Mouse (Mus musculus) 416B (cell line): ENCODE data around the gene Hivep3.
A peak's percentile ranks its signal among the peaks of the same experiment; 100 is the strongest.

Experiments
- DNase-seq: peaks from one replicate; pipeline ENCODE4 v3.0.0; 2011; ENCODE audit warnings: low read depth

Gene Hivep3

DNA sequence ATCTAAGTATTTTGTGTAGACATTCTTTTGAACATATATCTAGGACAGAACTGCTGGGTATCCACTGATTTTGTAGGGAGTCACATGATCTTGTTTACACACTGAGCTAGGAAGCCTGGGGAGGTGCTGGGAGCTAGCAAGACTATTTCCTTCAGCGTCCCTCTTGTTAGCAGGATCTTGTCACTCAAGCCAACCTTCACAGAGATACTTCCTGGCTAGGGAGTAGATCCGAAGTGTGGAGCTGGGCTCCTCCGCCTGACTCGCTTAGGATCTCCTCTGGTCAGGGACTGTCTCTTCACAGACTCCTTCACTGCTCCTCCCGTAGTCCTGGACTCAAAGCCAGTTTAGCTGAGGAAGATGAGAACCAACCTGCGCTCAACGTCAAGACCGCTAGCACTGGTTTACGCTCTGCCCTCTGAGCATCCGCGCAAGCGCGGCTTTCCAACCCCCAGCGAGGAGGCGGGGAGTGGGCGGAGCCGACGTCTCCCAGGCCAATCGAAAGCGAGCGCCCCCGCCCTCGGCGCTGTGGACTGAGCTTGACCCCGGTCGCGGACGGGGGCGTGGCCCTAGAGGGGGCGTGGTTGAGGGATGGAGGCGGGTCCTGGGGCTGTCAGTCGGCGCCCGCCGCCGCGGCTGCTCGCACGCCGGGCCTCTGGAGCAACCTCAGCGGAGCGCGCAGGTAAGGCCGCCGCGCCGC lies at the start of gene Hivep3:
Gene Hivep3, plus strand, starts transcription at position 601 of the 697 bp plus-strand sequence.
- DNase-seq, result no peak

DNA sequence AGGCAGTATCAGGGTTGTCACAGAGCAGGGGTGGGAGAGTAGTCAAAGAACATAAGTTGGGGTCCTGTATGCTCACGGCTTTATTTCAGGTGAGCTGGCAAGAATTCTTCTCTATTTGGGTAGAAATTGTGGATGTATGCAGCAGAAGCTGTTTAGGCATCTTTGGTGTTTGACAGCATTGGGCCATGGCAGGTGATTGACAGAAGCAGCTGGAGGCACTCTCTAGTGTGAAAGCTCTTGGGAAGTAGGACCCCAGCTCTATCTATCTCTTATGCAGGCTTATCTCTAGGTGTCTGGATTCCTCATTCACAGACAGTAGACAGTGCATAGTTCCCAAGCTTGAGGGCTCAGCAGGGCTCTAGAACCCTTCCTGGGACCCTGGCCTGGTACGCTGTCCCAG lies 47.8 kb upstream of the Hivep3 start:
- no peak for DNase-seq

DNA sequence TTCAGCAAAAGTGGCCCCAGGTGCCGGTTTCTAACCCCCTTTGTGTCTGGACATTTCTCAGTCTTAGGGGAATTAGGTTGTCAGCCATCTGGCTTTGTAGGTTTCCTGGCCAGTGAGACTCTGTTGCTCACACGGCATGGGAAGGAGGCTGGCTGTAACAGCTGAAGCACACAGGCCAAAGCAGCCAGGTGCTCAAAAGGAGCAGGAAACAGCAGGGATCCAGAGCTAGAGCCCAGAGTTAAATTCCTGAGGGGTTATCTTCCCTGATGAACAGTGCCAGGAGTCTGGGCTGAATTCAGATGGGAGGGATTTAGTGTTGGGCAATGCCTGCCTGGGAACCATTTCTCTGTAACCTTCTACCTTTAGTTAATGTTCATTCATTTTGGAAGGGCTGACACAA lies 35.2 kb upstream of the Hivep3 start:
- DNase-seq, result no peak

DNA sequence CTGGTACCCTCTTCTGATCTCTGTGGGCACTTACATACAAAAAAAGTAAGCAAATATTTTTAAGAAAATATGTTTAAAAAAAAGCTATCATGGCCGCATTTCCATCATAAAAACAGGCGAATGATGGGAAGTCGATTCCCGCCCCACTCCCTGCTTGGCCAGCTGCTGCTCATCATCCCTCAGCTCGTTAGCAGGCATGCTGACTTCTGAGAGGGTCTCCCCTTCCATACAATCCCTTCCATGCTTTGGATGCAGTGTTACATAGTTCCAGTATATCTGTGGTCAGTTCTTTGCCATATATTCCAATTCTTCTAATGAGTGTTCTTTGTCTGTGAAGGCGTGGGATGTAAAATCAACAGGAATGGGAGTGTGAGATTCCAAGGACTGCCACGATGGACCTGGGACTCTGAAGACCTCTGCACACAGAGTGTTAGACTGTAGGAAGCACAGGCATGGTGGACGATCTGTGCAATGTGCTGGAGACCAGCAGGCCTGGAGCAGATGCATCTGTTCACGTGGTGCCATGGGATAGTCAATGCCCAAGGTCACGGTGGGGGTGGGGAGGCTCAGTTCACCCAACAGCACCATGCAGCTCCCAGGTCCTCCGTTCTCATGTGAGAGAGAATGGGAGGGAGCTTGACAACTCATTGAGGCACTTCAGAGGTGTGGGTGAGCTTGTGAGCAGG lies 32.2 kb upstream of the Hivep3 start:
- DNase-seq, result no peak

DNA sequence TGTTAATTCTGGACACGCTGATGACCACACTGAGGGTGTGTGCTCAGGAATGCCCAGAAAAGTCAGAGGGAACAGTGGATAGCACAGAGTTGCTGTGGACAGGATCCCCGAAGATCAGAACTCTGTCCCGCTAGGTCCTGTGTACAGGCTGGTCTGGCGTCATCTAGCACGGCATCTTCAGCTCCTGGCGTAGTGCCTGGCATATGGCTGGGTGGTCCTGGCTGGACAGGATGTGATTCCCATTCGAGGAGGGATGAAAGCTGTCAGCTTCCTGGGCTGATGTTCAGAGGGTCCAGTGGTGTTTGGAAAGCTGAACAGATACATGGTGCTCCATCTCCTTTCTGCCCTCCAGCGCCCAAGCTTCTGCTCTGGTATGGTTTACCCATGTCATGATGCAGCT lies 29.6 kb upstream of the Hivep3 start:
- DNase-seq, result no peak

DNA sequence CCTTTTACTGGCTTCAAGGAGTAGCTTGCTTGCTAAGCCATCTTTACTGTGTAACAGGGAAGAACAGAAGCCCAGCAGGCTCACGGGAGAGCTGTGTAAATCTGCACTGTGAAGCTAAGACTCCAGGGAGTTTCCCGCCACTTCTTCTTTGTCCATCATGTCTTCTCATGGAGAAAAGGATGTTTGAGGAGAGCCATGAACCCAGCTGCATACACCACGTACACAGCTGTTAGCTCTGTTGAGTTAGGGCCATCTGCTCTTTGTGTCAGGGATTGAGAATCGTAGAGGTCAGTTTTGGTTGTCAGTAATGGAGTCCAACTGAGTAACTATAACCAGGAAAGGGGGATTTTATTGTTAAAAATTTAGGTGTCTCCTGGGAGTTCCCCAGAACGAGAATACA lies 26.3 kb upstream of the Hivep3 start:
- DNase-seq, result no peak

DNA sequence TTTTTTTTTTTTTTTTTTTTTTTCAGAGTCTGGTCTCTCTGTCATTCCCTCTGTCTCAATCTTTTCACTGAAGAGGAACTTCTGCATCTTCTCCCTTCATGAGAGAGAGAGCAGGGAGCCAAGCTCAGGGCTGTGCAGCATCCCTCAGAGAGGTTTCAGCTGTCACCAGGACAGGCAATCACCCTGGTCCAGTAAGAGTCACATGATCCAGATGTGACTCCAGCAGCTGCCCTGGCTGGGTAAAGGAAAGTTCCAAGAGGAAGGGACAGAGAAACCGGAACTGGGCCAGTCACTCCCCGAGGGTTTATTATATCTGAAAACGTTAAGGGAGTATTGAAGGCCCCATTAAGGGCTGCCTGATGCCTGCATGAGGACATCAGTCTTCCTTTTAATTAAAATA lies 25.8 kb upstream of the Hivep3 start:
- DNase-seq, result no peak

DNA sequence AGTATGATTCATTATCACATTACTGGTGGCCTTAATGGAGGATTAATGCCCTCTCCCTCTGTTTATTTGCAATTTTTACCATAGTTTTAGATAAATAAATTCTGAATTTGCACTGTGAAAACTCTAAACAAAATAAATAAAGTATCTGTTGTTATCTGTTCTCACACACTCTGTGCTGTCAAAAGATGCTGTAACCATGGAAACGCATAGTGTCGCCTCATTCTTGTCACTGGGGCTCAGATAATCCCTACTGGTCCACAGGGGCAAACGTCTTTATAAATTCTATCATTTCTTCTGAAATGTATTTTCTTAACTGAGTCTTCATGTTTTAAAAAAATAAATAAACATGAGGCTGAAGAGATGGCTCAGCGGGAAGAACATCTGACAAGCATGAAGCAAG lies 23.4 kb upstream of the Hivep3 start:
- no peak for DNase-seq

DNA sequence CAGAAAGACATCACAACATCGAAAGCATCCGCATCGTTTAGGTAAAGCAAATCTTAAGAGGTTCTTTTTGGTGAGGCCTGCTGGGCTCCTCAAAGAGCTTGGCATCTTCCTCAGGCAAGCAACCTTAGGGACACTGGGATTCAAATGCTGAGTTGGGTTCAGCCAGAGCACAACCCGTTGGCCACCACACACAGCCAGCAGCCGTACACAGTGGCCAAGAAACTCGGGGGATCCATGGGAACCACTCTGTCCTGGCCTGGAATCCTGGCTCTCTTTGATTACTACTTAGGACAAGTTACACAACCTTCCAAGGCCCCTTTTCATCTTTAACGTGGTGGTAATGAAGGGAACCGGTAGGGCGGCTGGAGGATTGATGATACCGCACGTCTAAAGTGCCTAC lies 16.1 kb upstream of the Hivep3 start:
- no peak for DNase-seq

DNA sequence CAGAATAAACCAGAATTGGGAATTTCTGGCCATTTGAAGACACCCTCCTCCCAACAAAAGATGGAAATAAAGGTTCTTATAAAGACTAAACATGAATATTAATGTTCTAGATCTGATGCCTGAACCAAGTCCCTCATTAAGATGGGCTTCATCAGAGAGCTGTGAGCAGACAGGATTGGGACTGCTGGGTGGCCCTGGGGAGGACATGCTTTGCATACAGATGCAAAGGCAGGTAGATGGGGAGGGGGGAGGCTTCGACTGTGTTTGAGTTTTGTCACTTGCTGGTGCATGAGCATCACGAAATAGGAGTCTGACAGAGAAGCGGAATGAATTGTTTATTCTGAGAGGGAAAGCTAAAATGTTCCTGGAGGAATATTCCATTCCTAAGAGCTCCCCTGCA lies 12.1 kb upstream of the Hivep3 start:
- no peak for DNase-seq

DNA sequence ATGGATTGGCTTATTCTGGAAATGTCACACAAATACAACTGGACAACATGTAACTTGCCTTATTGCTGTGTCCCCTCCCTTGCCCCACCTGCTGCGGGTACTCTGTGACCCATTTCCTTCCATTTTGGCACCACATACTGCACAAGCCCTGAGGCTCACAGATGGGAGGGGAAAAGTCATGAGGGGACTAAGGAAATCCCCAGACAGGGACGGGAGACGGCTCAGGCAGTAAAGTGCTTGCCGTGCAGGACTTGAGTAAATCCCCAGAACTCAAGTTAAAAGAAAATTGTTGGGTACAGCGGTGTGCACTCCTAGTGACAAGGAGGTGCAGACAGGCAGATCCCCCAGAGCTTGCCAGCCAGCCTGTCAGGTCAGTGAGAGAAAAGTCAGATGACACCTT lies 7.5 kb upstream of the Hivep3 start:
- no peak for DNase-seq

DNA sequence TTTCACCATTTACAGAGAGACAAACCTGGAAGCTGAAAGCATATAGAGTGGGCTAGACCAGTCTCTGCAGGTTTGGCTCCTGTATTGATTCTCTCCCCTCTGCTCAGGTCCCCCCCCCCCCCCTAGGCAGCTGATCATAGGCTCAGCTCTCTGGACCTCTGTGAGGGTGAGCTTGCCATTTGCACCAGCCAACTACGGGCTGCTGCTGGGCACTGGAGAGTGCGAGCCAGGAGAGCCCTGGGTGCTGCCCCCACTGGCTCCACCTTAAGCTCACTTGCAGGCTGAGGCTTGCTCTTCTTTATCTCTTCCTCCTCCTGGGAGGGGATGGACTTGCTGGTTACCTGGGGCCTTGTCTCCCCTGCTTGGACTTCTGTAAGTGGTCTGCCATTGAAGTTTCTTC lies 5.7 kb upstream of the Hivep3 start:
- DNase-seq, result no peak

DNA sequence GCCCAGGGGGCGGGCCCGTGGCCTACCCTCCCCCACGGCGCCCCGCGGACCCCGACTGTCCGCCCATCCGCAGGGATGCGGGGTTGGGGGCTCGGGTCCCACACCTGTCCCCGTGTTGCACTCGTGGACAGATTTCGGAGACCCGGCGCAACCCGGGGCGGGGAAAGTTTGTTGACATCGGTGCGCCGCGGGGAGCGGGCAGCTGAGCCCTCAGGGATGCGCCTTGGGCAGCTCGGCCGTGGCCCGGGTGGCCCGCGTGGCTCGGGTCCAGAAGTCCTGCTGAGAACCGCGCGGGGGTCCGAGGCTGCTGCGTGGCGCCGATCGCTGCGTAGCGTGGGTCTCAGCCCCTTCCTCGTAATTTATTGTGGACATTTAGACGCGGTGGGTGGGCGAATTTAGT lies 358 bp downstream of the Hivep3 start:
- DNase-seq, result no peak

DNA sequence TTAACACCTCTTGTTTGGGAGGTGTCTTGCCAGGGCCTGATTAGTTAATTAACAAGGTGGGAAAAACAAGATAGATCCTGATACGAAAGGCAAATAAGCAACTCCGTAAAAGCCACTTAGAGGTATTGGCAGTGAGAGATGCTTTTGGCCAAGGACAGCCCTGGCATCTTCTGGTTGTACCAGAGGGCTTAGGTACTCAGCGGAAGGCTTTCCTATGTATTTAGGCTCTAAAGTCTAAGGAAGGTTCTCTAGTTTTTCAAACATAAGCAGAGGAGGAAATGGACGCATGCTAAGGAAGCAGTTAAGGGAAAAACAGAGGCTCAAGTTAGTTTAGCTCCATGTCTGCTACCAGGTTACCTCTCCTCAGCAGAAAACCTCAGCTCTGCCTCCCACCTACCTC lies 768 bp downstream of the Hivep3 start:
- DNase-seq, result no peak

DNA sequence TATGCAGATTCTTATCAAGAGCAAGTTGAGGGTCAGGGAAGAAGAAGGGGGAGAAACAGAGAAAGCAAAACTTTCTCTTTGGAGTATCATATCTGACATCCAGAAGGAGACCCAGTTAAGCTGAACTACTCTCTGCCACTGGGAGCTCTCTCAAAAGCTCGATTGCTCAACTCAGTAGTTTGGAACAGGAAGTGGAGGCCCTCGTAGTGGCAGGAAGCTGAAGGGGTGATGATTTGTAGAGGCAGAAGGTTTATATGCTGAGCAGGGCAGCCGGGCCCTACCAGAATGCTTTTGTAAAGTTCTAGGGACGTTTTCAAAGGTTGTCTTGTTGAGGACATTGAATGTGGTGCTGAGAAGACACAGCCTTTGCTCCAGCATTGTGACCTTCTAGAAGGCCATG lies 5.1 kb downstream of the Hivep3 start:
- DNase-seq, result peak; percentile 63

DNA sequence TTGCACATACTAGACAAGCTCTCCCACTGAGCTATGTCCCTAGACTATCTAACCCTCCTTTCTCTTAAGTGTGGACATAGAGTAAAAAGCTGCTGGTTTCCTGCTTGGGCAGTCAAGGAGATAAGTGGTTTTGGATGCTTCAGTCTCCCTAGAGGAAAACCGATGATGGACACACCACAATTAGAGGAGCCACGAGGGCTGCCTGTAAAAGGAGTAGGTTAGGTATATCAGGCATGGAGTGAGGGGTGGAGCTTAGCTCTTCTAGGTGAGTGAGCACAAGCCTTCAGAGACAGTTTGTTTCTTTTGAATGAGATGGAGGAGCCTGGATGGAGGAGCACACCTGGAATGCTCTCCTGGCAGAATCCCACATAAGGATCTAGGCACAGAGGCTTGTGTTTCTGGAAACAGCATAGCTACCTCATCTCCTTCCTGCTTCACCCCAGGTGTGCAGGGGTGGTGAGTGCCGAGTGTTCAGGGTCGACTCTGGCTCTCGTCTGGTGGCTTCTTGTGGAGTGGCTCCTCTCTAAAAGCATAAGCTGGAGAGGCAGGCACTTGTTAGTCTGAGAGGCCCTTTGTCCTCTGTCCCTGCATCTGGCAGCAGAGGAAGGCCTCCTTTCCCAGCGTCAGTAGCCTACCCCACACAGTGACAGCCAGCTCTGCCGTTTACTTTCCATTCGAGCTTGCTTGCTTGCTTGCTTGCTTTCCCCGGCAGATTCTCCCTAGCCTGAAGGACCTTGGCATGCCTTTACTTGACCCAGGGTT lies 5.9 kb downstream of the Hivep3 start:
- no peak for DNase-seq

DNA sequence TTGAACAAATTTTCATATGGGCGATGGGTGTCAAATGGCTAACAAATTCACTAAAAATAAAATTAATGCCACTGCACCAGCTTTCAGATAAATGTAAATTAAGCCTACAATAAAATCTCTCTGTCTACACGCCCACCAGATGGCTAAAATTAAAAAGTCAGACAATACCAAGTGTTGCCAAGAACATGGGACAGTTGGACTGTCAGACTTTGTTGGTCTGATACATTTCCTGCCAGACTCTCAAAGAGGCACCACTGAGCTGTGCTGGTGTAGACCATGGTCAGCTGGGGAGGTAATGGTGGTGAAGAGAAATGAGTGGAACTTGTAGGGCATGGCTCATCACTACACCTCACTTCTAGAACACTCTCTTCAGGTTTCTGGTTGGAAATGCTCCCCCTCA lies 14.8 kb downstream of the Hivep3 start:
- DNase-seq, result no peak

DNA sequence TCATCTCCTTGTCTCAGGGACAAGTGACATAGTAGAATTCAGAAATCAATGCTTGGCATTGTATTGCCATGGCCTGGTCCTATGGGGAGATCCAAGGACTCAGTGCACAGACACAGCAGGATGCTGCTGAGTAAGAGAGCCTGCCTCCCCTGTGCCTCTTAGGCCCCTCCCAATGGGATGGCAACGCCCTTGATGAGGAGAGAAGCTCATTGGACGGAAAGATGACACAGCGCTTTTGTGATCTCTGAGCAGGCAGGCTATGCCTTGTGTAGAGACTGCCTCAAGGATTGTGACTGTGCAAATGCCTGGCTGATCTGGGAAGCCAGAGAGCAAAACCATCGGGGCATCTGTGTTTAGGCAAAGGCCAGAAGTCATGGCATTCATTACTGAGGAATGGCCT lies 16.6 kb downstream of the Hivep3 start:
- peak; percentile 12 for DNase-seq

DNA sequence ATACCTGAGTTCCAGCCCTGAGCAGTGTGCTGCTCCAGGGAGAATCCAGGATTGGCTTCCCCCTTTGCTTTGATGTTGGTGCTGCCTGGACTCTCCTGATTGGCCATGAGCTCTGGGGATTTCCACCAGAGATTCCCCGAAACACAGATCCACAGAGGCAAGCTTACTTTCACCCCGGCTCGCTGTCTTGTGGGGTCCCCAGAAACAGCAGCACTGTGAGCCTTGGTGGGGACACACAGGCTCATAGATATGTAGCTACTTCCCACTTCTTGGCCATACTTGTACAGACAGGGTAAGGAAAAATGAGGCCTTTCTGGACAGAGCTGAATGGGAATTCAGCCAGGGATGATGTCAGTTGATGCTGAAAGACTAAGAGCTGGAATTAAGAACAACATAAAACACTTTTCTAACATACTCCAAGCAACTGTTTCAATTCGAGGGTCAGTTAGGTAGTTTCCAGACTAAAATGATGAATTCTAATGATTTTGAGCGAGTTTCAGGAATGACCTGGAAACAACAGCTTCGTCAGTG lies 17.2 kb downstream of the Hivep3 start:
- no peak for DNase-seq

DNA sequence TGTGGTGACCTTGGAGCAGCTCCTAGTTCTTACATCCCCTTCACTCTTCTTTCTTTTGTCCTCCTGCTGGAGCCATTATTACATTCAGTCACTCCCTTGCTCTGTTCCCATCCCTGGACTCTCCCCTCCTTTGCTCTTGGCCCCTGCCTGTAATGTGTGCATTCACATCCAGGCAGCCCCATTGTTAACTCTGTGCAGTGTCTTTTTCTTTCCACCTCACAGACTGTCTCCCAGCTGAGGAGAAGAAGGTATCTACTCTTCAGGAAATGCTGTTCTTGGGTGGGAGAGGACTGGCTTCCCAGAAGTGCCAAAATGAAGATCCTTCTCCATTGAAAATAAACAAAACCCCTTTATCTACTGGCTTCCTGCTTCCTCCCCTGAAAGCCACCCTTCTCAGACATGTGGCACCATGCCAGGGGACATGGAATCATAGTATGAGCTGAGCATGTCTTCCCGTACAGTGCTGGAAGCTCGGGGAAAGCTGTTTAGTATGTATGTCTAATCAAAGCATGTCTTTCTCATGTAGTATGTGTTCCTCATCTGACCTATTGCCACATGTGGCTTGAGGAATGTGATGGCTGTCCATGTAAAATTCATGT lies 17.9 kb downstream of the Hivep3 start:
- DNase-seq, result no peak

DNA sequence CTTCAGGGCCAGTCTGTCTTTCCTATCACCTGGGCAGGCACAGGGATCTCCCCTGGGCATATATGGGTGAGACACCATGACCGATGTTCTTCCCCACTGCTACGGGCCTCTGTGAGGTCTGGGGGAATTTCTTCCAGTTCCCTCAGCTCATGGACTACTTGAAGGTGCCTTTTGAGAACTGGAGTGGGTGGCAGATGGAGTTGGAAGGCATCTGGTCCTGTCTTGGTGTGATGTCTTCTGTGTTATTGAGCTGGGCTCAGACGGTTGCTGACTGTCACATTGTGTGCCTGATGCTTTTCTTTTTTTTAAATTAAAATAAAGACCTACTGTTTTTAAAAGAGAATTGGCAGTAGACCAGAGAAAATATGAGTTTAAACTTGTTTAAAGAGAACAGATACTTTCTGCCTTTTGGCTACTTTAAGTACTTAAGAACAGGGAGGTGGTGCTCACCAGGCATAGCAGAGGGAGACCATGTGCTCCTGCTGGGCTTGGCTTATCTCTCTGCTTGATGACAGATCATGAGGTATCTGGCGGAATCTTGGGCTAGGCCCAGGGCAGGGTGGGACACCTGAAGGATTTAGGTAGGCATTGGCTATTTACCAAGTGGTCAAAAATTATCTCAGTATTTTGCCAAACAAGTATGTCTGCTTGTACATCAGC lies 26.1 kb downstream of the Hivep3 start:
- DNase-seq, result no peak

DNA sequence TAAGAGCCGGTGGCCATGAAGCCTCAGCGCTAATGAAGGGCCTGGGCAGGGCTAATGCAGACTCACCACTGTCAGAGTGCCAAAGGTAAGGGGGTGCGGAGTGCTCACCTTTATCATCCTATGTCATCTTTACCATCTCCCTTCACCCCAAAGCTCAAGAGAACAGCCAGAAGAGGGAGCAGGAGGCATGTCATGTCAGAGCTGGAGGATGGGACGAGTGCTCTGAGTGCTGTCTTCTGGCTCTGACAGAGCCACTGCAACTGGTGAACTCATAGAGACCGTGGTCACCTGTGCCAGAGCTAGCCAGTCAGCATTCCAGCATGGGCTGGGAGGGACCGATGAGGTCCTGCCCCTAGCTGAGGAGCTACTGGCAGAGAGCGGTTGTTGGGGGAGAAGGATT lies 27.2 kb downstream of the Hivep3 start:
- no peak for DNase-seq
